Mouse (Mus musculus): ENCODE measurements at regions not wholly inside any gene's neighbourhood (a gene's known extent, or its start where the extent isn't known, plus 50 kb on each side); places are given as distances from the start of the nearest gene placed in this dataset.

DNA sequence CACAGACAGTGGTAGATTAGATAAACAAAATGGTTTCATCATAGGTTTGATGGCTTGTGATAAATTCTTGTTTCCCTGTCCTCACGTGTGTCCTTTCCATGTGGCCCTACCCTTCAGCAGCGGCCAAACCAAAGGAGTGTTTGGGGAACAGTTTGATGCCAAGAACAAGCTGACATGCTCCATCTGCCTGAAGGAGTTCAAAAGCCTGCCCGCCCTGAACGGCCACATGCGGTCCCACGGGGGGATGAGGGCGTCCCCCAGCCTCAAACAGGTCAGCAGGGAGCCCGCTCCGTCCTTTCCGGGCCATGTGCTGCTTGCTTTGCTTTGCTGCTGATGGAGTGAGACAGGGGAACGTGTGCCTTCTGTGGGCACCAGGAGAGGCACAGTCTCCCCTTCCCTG lies 51.0 kb upstream of the Mrps10 start:
- no peak for ATAC-seq (ENCODE audit: low FRiP score, low TSS enrichment)
- Histone ChIP-seq H3K27ac (ENCODE audit: low read length) (no peak overlapping the region), H3K9me3 (ENCODE audit: low read length) (no peaks in the 10 kb centered on the region), H3K27me3 (ENCODE audit: insufficient read depth, low read length) (no peaks in the 10 kb centered on the region), H3K4me2 (replicated peaks; ENCODE audit: low read depth, low read length) (no peak overlapping the region), H3K4me3 (ENCODE audit: low read length) (no peak overlapping the region), H3K36me3 (ENCODE audit: insufficient read depth, low read length) (peaks cover 46% of the 10 kb centered on the region), H3K4me1 (ENCODE audit: insufficient read depth, low read length) (no peaks in the 10 kb centered on the region), H3K9ac (replicated peaks; ENCODE audit: low read length) (no peak overlapping the region)
- 87% methylated on average over 11 of the region's 11 CpGs for WGBS

DNA sequence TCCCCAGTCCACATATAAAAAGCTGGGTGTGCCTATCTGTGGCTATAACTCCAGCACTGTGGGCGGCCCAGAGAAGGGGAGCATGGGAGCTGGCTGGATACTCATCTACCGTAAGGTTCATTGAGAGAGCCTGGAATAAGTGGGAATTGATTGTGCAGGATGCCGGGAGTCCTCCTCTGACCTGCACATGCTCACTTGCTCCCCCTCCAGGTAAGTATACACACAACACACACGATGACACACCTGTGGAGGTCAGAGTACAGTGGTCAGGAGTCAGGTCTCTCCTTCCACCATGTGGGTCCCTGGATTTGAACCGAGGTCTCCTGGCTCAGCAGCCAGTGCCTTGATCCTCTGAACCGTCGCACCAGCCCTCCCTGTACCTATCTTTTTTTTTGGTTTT lies 55.5 kb upstream of the Mrps10 start:
- Histone ChIP-seq H3K4me1 (ENCODE audit: insufficient read depth, low read length) (no peaks in the 10 kb centered on the region), H3K36me3 (ENCODE audit: insufficient read depth, low read length) (peaks cover 31% of the 10 kb centered on the region), H3K4me2 (replicated peaks; ENCODE audit: low read depth, low read length) (no peak overlapping the region), H3K9ac (replicated peaks; ENCODE audit: low read length) (no peak overlapping the region), H3K9me3 (ENCODE audit: low read length) (no peaks in the 10 kb centered on the region), H3K27me3 (ENCODE audit: insufficient read depth, low read length) (no peaks in the 10 kb centered on the region), H3K27ac (ENCODE audit: low read length) (no peak overlapping the region), H3K4me3 (ENCODE audit: low read length) (no peak overlapping the region)
- ATAC-seq (ENCODE audit: low FRiP score, low TSS enrichment): no peak
- WGBS: 97% methylated on average over 7 of the region's 7 CpGs

- 79% methylated on average over 5 of the region's 5 CpGs for WGBS
- Histone ChIP-seq H3K4me3 (ENCODE audit: low read length) (no peak overlapping the region), H3K27ac (ENCODE audit: low read length) (no peak overlapping the region), H3K27me3 (ENCODE audit: insufficient read depth, low read length) (no peaks in the 10 kb centered on the region), H3K9me3 (ENCODE audit: low read length) (no peaks in the 10 kb centered on the region), H3K36me3 (ENCODE audit: insufficient read depth, low read length) (peaks cover 30% of the 10 kb centered on the region), H3K4me1 (ENCODE audit: insufficient read depth, low read length) (no peaks in the 10 kb centered on the region), H3K9ac (replicated peaks; ENCODE audit: low read length) (no peak overlapping the region), H3K4me2 (replicated peaks; ENCODE audit: low read depth, low read length) (no peak overlapping the region)
- no peak for ATAC-seq (ENCODE audit: low FRiP score, low TSS enrichment)
Measured at GRCm38 (mm10) chr17:47311272-47311671, 57.4 kb upstream of the Mrps10 start.

- Histone ChIP-seq H3K9me3 (ENCODE audit: low read length) (no peaks in the 10 kb centered on the region), H3K4me3 (ENCODE audit: low read length) (no peak overlapping the region), H3K36me3 (ENCODE audit: insufficient read depth, low read length) (peaks cover 6% of the 10 kb centered on the region; the same call in 1 of the 2 replicates), H3K27ac (ENCODE audit: low read length) (no peak overlapping the region), H3K27me3 (ENCODE audit: insufficient read depth, low read length) (no peaks in the 10 kb centered on the region), H3K4me1 (ENCODE audit: insufficient read depth, low read length) (no peaks in the 10 kb centered on the region; the same call in 1 of the 2 replicates), H3K9ac (replicated peaks; ENCODE audit: low read length) (no peak overlapping the region), H3K4me2 (replicated peaks; ENCODE audit: low read depth, low read length) (no peak overlapping the region)
- WGBS: 77% methylated on average over 13 of the region's 13 CpGs
- ATAC-seq (ENCODE audit: low FRiP score, low TSS enrichment): no peak
Measured at GRCm38 (mm10) chr17:47306027-47306761, 62.5 kb upstream of the Mrps10 start.

GRCm38 (mm10) chr17:47304463-47305199 lies 64.1 kb upstream of the Mrps10 start:
- H3K27ac ChIP-seq (ENCODE audit: low read length): no peak overlapping the region
- no peaks in the 10 kb centered on the region; the same call in 1 of the 2 replicates for H3K4me1 ChIP-seq (ENCODE audit: insufficient read depth, low read length)
- no peak overlapping the region for H3K9ac ChIP-seq (replicated peaks; ENCODE audit: low read length)
- WGBS: 60% methylated on average over 8 of the region's 8 CpGs
- no peaks in the 10 kb centered on the region for H3K9me3 ChIP-seq (ENCODE audit: low read length)
- H3K27me3 ChIP-seq (ENCODE audit: insufficient read depth, low read length): no peaks in the 10 kb centered on the region
- H3K4me3 ChIP-seq (ENCODE audit: low read length): no peak overlapping the region
- no peak for ATAC-seq (ENCODE audit: low FRiP score, low TSS enrichment)
- H3K36me3 ChIP-seq (ENCODE audit: insufficient read depth, low read length): peaks cover 6% of the 10 kb centered on the region; the same call in 1 of the 2 replicates
- no peak overlapping the region for H3K4me2 ChIP-seq (replicated peaks; ENCODE audit: low read depth, low read length)

GRCm38 (mm10) chr17:47303600-47303999 lies 65.1 kb upstream of the Mrps10 start:
- H3K4me3 ChIP-seq (ENCODE audit: low read length): no peak overlapping the region

GRCm38 (mm10) chr17:47298396-47298919 lies 70.2 kb upstream of the Mrps10 start:
- ATAC-seq (ENCODE audit: low FRiP score, low TSS enrichment): no peak
- no peaks in the 10 kb centered on the region for H3K36me3 ChIP-seq (ENCODE audit: insufficient read depth, low read length)
- 85% methylated on average over 6 of the region's 6 CpGs for WGBS
- no peaks in the 10 kb centered on the region for H3K9me3 ChIP-seq (ENCODE audit: low read length)
- H3K27ac ChIP-seq (ENCODE audit: low read length): no peak overlapping the region
- no peak overlapping the region for H3K4me3 ChIP-seq (ENCODE audit: low read length)
- no peaks in the 10 kb centered on the region for H3K27me3 ChIP-seq (ENCODE audit: insufficient read depth, low read length)
- H3K9ac ChIP-seq (replicated peaks; ENCODE audit: low read length): no peak overlapping the region
- no peak overlapping the region for H3K4me2 ChIP-seq (replicated peaks; ENCODE audit: low read depth, low read length)
- H3K4me1 ChIP-seq (ENCODE audit: insufficient read depth, low read length): peaks cover 36% of the 10 kb centered on the region

More at GRCm38 (mm10) chr17:47303600-47303999, 65.1 kb upstream of the Mrps10 start:
- H3K9ac ChIP-seq (replicated peaks; ENCODE audit: low read length): no peak overlapping the region
- peaks cover 6% of the 10 kb centered on the region; the same call in 1 of the 2 replicates for H3K36me3 ChIP-seq (ENCODE audit: insufficient read depth, low read length)
- no peak overlapping the region for H3K4me2 ChIP-seq (replicated peaks; ENCODE audit: low read depth, low read length)
- no peaks in the 10 kb centered on the region; the same call in 1 of the 2 replicates for H3K4me1 ChIP-seq (ENCODE audit: insufficient read depth, low read length)
- H3K27me3 ChIP-seq (ENCODE audit: insufficient read depth, low read length): no peaks in the 10 kb centered on the region
- no peak overlapping the region for H3K27ac ChIP-seq (ENCODE audit: low read length)
- no peaks in the 10 kb centered on the region for H3K9me3 ChIP-seq (ENCODE audit: low read length)
- 94% methylated on average over 3 of the region's 3 CpGs for WGBS
- no peak for ATAC-seq (ENCODE audit: low FRiP score, low TSS enrichment)

DNA sequence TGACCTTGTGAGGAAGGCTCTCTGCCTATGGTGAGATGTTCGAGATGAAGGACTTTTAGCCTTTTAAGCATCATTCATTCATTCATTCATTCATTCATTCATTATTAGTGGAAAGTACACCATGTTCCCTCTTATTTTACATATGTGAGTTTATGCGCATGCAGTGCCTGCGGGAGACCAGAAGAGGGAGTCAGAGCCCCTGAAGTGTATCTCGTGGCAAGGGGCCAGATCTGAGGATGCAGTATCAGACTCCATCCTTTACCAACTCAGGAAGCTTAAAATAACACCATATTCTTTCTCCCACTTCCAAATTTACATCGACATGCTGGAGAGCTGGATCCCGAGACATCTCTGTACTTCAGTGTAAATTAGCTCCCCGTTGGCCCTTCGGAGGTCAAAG lies 70.7 kb upstream of the Mrps10 start:
- no peak overlapping the region for H3K27ac ChIP-seq (ENCODE audit: low read length)
- no peaks in the 10 kb centered on the region for H3K27me3 ChIP-seq (ENCODE audit: insufficient read depth, low read length)
- H3K4me2 ChIP-seq (replicated peaks; ENCODE audit: low read depth, low read length): no peak overlapping the region
- no peaks in the 10 kb centered on the region for H3K36me3 ChIP-seq (ENCODE audit: insufficient read depth, low read length)
- no peak overlapping the region for H3K9ac ChIP-seq (replicated peaks; ENCODE audit: low read length)
- H3K4me1 ChIP-seq (ENCODE audit: insufficient read depth, low read length): peaks cover 37% of the 10 kb centered on the region
- H3K9me3 ChIP-seq (ENCODE audit: low read length): no peaks in the 10 kb centered on the region
- no peak for ATAC-seq (ENCODE audit: low FRiP score, low TSS enrichment)
- 87% methylated on average over 8 of the region's 8 CpGs for WGBS
- H3K4me3 ChIP-seq (ENCODE audit: low read length): no peak overlapping the region

- Histone ChIP-seq H3K4me3 (ENCODE audit: low read length) (no peak overlapping the region), H3K9me3 (ENCODE audit: low read length) (no peaks in the 10 kb centered on the region), H3K36me3 (ENCODE audit: insufficient read depth, low read length) (no peaks in the 10 kb centered on the region), H3K4me2 (replicated peaks; ENCODE audit: low read depth, low read length) (no peak overlapping the region), H3K27me3 (ENCODE audit: insufficient read depth, low read length) (no peaks in the 10 kb centered on the region), H3K4me1 (ENCODE audit: insufficient read depth, low read length) (peaks cover 37% of the 10 kb centered on the region), H3K9ac (replicated peaks; ENCODE audit: low read length) (no peak overlapping the region), H3K27ac (ENCODE audit: low read length) (no peak overlapping the region)
- ATAC-seq (ENCODE audit: low FRiP score, low TSS enrichment): no peak
- 81% methylated on average over 9 of the region's 9 CpGs for WGBS
Measured at GRCm38 (mm10) chr17:47296709-47297450, 71.8 kb upstream of the Mrps10 start.

Measured in kidney, embryonic 16.5 days (tissue).